Mouse (Mus musculus) CD8-positive naive resting alpha-beta T cell, adult 2 months (primary cell): ENCODE results near the gene Gcdh.
"Not testable (repeated sequence)": the region's sequence is repeated elsewhere in the genome, so short reads cannot be mapped to it uniquely, and the experiment has no call there.

ENCODE experiments used
- DNase-seq, 2 experiments: peaks; one replicate each; pipeline ENCODE4 v3.0.0; 2022; ENCODE audit warnings: low read depth in 2 of 2, low spot score in 2 of 2

The Gcdh gene

DNA sequence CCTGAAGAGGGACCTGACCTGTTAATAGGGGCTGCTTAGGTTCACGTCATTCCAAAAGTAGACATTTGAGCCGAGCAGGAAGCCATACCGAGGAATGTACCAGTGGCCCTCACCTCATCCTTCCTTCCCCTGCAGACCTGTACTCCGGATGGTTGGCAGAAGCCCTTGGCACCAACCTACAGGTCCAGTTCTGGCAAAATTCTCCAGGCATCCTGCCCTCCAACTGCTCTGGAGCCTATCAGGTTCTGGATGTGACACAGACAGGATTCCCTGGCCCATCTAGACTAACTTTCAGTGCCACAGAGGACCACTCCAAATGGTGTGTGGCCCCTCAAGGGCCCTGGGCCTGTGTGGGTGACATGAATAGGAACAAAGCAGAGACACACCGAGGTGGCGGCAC, 16.8 kb upstream of the Gcdh start:
- no peak for DNase-seq

DNA sequence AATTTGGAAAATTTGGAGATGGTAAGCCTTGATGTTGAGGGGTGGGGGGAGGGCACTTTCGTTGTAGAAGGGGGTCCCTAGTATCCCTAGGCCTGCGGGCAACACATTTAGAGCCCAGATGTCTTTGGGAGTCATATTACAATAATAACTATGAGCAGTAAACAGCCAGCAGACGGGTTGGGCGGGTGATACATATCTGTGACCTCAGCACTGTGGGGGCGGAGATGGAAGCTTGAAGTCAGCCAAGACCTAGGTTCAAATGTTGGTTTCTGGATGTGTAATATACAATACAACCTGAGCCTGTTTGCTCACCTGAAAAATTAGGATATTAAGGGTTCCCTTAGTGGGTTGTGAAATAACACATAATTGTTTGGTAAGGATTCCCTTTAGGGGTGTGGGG, 16.2 kb upstream of the Gcdh start:
- no peak for DNase-seq

DNA sequence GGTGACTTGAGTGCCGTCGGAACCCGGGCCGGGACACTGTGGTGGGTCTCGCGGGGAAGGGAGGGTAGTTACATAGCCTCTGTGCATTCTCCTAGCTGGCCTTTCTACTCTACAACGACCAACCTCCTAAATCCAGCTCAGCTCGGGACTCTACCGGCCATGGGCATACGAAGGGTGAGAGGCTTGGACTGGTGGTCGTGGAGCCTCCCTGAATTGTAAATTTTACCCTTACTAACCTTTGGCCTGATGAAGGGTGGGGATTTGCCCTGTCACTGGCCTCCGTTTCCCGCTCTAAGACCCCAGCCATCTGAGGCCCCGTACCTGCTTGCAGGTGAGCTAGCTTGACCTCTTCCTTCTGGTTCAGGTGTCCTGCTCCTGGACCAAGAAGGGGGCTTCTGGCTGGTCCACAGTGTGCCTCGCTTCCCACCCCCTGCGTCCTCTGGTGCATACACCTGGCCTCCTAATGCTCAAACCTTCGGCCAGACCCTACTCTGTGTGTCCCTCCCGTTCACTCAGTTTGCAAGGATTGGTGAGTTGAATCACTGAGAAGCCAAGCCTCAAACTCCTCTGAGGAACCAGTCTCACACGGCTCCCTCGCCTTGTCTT, 15.5 kb upstream of the Gcdh start:
- no peak for DNase-seq

DNA sequence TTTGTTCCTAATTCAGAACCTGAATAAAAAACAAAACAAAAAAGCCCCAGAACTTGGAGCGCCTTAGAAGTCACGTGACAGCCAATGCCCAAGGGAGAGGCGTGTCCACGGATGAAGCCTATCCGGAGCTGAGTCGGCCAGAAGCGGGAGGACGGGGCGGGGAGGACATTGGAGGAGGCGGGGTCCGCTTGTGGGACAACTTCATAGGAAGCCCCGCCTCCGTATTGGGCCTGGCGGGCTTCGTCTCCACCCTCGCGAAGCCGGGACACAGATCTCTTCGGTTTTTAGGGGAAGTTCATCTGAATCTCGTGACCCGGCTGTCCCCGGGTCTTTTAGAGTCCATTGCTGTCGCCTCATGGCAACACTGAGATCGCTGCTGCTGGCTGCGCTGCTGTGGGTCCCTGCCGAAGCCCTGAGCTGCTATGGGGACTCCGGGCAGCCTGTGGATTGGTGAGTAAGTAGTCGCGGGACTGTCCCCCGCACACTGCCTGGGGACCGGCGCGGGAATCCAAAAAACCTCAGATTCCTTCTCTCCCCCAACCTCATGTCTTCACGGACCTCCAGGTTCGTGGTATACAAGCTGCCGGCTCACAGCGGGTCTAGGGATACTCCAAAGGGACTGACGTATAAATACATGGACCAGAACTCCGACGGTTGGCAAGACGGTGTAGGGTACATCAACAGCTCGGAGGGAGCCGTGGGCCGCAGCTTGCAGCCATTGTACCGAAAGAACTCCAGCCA, 14.9 kb upstream of the Gcdh start, which contains the start of gene Dnase2a:
Dnase2a (plus strand) TSS at position 140 of the 741 bp plus-strand sequence.
- peak; percentile 84 to 85 for DNase-seq

DNA sequence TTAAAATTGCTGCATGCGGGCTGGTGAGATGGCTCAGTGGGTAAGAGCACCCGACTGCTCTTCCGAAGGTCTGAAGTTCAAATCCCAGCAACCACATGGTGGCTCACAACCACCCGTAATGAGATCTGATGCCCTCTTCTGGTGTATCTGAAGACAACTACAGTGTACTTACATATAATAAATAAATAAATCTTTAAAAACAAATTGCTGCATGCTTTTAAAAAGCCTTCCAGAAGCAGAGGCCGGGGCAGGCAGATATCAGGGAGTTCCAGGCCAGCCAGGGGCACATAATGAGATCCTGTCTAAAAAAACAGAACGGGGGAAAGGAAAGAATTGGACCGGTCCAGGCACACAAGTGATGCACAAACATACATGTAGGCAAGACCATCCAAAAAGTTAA, 14.3 kb upstream of the Gcdh start:
- DNase-seq = not testable (repeated sequence)

DNA sequence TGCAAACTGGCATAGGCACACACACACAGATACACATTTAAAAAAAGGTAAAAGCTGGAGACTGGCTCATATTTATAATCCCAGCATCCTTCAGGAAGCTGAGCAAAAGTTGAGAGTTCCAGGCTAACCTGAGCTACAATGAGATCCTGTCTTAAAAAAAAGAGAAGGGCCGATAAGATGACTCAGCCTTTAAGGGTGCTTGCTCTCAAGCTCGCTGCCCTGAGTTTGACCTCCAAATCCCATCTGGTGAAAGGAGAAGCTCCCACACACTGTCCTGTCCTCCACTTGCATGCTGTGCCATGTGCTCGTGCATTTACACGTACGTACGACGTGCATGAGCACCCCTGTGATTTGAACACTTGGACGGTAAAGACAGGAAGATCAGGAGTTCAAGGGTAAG, 13.8 kb upstream of the Gcdh start:
- DNase-seq = no peak

DNA sequence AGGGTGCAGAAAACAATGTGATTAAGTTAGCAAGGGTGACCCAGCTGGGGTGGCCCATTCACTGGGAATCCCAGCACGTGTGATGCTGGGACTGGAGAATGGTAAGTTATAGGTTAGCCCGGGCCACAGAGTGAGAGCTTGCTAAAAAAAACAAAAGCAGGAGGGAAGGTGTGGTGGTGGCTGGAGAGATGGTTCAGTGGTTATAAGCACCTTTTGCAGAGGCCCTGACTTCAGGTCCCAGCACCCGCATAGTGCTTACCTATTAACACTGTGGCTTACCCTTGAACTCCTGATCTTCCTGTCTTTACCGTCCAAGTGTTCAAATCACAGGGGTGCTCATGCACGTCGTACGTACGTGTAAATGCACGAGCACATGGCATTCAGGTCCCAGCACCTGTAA, 13.3 kb upstream of the Gcdh start:
- no peak for DNase-seq

DNA sequence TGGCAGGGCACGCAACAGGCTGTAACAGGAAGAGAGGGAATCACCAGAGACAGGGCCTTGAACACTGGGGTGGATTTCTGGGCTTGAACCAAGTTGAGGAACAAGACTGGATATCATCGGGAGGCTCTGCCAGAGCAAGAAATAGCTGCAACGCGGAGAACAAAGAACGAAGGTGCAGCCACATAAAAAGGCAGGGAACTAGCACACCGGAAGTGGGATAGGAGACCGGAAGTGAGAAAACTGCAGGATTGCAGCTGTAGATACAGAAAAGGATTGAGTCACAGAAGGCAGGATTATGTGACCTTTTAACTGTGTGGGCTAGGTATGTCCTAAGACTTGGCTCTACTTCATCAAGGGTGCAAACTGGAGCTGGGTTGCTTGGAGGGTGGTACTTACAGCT, 10.6 kb upstream of the Gcdh start:
- DNase-seq = no peak

DNA sequence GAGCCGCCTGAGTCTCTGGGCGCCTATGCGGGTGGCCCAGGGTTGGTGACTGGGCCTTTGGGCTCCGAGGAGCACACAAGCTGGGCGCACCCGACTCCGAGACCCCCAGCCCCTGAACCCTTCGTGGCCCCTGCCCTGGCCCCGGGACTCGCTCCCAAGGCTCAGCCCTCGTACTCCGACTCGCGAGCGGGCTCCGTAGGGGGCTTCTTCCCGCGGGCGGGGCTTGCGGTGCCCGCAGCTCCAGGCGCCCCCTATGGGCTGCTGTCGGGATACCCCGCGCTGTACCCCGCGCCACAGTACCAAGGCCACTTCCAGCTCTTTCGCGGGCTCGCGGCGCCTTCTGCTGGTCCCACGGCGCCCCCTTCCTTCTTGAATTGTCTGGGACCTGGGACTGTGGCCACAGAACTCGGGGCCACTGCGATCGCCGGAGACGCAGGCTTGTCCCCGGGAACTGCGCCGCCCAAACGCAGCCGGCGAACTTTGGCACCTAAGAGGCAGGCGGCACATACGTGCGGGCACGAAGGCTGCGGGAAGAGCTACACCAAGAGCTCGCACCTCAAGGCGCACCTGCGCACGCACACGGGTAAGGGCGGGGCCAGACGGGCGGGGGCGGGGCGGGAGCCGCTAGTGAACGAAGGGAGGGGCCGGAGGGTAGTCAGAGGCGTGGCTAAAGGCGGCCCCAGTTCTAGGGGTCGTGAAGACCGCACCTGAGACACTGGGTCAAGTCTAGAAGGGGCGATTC, 9.4 kb upstream of the Gcdh start:
- peak; percentile 85 to 93 for DNase-seq

DNA sequence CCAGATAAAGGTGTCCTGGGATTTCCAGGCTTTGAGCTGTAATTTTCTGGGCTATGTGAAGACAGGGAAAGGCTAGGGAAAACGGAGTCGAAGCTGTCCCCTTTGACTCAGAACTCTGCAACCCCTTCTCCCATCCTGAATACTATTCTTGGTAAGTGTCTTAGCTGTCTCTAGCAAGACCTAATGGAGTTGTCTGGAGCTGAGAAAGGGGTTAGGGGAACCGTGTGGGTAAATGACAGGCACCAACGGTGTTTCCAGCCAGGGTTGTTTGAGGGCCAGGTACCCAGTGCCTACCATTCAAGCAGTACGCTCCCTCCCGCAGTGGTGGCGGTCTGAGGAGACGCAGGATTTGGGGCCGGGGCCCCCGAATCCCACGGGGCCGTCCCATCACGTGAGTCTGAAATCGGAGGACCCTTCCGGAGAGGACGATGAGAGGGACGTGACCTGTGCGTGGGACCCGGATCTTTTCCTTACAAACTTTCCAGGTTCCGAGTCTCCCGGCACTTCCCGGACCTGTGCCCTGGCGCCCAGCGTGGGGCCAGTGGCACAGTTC, 8.7 kb upstream of the Gcdh start:
- no peak for DNase-seq

DNA sequence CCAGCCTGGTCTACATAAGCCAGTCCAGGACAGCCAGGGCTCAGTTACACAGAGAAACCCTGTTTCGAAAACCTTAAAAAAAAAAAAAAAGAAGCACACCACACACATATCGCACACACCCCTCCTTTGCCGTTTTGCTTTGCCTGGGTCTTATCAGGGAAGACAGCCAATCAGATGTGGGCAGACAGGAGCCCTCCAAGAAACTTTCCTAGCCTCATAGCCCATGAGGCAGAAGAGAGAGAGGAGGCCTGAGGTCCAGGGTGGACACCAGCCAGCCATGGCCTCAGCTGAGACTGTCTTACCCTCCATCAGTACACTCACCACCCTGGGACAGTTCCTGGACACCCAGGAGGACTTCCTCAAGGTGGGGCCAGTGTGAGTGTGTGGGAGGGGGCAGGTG, 8.0 kb upstream of the Gcdh start, which contains the start of gene Klf1:
Klf1 (plus strand) TSS at position 177 of the 400 bp plus-strand sequence.
- DNase-seq = no peak

DNA sequence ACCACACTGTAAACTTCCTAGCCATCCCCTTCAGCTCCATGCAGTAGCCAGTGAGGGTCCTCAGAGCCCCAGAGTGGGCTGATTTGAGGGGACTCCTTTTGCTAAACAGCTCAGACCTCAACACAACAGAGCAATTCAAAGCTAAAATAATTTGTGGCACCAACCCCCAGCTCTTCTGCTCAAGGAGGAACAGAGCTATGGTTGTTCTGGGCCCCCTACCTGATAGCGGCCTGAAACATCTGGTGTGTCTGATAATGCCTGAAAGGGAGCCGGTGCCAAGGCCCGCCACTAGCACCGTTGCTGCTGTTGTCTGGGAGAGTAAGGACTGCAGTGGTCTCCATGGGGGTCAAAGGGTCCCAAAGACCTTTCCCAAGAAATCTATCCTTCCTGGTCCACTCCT, 7.3 kb upstream of the Gcdh start:
- no peak for DNase-seq

DNA sequence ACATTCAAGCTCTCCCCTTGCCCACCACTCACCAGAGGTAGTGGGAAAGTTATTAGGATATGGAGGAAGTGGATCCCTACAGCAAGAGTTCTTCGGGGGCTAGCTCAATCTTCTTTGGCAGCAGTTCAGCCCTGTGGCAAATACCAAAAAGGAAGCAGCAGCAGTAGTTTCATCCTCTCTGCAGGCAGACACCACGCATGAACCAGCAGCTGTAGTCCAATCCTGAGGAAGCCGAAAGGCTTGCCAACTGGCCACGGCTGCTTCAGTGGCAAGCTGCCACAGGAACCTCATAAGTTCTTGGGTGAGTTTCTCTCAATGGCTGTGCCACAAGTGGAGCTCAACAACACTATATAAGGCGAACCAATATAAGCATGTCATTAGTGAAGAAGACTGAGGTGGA, 2.2 kb upstream of the Gcdh start:
- DNase-seq = no peak

DNA sequence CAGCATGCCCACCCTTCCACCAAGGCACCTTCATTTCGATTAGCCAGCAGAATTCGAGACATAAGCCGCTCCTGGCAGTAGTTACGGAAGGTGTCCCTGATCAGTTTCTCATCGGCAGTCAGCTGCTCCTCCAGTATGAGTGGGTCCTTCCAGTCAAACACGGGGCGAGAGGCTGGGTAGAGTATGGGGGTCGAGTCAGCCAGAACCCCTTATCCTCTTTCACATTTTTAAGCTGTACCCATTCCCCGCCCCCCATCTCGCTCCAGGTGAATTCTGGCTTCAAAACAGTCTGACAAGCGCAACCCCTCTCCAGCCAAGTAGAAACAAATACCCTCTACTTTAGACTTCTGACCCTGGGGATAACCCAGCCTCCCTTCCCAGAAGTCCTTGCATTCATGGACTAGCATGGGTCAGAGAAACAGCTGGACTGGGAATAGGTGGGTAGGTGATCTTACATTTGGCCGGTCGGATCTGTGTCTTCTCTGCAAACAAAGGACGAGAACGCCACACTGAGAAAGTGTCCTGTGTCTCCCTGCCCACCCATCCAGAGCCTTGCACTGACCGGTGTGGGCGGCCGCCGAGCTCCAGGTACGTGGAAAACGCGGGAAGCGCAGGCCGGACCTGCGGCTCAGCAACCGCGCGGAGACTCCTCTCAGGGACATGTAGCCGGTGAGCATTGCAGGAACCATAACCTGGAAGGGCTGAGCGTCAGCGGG, 570 bp downstream of the Gcdh start:
- no peak for DNase-seq

DNA sequence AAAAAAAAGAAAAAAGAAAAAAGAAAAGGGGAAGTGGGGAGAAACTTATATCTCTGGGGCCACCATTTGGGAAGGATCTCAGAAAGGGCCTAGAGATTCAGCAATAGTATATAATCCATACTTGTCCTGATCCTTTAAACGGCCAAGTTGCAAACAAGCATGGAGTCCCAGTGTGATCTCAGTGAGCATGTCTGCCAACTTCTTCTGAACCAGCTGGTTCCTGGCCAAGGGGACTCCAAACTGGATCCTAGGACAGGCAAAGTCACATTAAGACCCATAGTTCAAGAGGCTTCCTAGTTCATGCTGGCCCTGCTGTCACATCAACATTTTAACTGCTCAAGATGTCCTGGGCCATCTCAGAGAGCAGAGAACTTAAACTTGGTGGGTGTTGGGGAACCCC, 4.6 kb downstream of the Gcdh start:
- no peak for DNase-seq

DNA sequence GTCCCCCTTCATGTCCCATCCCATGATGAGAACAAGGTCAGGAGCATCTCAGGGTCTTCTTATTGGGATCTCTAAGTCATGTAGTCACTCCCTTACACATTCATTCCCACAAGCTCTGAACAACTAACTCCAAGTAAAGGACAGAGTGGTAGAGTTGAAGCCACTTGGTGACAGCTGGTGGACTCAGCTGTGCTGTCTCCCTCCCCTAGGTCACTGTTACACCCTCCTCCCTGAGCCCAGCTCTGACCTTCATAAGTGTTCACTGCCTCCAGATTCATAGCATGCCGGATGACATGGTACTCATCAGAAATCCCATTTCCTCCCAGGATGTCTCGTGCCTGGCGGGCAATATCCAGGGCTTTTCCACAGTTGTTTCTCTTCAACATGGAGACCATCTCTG, 5.4 kb downstream of the Gcdh start:
- DNase-seq = no peak

DNA sequence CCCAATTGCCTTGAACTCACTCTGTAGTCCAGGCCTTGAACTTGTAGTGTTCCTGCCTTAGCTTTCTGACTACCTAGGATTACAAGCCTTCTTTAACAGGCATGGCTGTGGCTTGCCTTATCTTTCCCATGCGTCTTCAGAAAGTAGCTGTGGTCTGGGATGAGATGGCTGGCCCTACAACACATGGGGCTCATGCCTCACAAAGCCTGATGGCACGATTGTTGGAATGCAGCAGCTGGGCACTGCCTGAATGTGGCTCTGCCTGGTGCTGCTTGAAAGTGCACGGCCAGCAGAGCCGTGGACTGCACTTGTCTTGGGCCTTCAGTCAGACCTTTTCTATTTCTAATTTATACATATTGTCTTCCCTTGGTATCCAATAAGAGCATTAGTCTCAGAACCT, 9.0 kb downstream of the Gcdh start:
- no peak for DNase-seq

DNA sequence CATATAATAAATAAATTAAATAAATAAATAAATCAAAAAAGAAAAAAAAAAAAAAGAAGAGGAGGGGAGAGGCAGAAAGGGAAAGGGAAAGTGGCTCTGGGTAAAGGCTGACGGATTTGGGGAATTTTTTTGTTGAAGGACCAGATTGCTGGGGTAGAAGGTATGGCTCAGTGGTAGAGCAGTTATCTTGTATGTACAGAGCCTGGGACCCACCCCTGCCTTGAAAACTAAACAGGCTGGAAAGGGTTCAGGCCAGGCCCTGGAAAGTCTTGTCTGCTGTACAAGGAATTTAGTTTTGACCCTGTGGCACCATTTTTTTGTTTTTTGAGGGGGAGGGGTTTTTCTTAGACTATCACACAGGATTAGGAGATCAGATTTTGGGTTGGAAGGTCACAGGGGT, 14.8 kb downstream of the Gcdh start:
- DNase-seq = no peak

DNA sequence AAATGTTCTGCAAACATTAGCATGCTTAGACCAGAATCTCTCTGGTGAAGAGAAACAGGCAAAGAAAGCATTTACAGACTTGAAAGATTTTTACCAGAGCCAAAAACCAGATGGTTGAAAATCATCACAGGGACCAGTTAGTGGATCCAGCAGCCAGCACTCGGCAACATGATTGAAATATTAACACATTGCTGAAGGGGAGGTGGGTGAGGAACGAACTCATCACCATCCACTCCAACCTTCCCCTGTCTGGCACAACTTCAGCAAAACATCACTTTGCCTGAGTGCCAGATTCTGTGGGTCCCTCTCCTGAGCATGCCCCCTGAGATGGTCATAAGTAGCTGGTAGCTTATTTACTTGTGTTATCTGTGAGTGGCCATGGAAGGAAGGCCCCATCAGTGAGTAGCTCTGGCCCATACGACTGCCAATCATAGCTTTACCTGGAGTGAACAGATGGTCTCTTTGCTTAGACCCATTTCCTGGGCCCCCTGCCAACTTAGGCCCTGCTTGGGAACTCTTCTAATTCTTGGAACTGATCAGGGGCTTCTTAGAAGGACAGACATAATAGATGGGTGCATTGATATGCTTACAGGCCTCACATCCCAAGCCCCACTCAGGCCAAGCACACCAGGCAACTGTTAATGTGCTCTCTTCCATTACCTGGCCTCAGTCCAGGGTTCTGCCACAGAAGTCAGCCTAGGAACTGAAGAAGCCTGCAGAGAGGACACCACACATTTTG, 16.3 kb downstream of the Gcdh start:
- no peak for DNase-seq

DNA sequence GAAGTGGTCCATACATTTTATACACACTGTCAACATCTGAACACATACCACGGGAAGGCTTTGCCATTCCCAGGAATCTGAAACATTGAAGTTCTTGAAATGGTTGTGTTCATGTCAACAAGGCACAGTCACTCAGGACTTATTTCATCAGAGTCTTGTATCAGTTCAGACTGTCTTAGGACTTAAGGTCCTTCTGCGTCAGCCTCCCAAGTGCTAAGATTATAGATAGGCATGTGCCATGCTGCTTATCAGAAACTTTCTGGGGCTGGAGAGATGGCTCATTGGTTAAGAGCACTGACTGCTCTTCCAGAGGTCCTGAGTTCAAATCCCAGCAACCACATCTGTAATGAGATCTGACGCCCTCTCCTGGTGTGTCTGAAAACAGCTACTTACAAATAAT, 19.4 kb downstream of the Gcdh start:
- no peak for DNase-seq

DNA sequence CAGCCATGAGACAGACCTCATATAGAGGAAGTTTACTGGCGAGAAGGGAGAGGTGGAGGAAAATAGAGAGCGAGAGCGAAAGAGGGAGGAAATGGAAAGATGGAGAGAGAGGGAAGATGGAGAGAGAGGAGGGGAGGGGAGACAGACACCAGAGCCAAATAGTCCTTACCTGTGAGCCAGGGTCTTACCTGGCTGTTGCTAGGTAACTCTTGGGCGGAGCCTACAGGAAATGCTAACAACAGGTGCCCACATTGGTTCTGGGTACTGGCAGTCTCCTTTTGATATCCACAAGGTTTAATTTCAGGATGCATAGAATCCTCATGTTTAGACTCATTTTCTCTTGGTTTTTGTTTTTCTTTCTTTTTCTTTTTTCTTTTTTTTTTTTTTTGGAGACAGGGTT, 20.7 kb downstream of the Gcdh start:
- no peak for DNase-seq
